Mouse (Mus musculus) stomach, postnatal 0 days (tissue): ENCODE measurements at regions not wholly inside any gene's neighbourhood (a gene's known extent, or its start where the extent isn't known, plus 50 kb on each side); places are given as distances from the start of the nearest gene placed in this dataset.

Experiments
- CTCF ChIP-seq: IDR thresholded peaks from 2 replicates; pipeline ENCODE4 v1.5.1; 2016; ENCODE audit warnings: antibody characterized with exemption, low read depth, mild to moderate bottlenecking, moderate library complexity
- EP300 ChIP-seq: optimal IDR thresholded peaks from 2 replicates; pipeline ENCODE3; 2016; ENCODE audit warnings: antibody characterized with exemption

DNA sequence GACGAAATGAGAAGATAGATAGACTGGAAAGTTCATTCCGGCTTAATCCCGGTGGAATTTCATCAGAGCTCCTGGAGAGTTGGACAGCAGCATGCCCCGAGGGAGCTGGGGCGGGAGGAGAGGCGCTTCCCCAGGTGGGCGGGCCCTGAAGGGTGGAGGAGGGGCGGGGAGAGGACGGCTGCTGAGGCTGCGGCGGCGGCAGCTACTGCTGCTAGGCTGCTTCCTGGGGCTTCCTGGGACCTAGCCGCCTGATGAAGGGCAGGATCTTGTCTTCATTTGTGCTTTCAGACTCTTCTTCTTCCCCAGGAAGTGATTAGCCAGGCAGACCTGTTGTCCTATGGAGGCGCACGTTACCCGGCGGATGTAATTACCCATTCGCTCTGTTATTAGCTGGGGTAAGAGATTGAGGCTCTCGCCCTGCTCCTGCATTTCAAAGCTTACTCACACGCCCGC is 69.3 kb upstream of the Gm11733 start:
- TF ChIP-seq CTCF (no peak), EP300 (no peak)
